Mouse (Mus musculus) G1E-ER4 (cell line): ENCODE data around the gene Zscan2. TPM values are rescaled to one million over a fixed set of nuclear protein-coding genes. Genes with fewer than 3 reads are reported as not detected.

Source experiments
- GATA1 ChIP-seq: IDR thresholded peaks from one replicate; pipeline ENCODE4 v1.8.0; 2012; ENCODE audit warnings: low read length, inconsistent platforms
- polyA plus RNA-seq: library from polyadenylated mRNA; stranded (reverse); fragments of >175 nt; gene quantifications from 2 replicates; pipeline ENCODE4 v1.2.3, GENCODE M21; 2012

Zscan2 gene
- 3.0 and 3.6 TPM in 2 replicates for polyA plus RNA-seq

GRCm38 (mm10) chr7:80860729-80861274 is at the start of gene Zscan2:
Zscan2 (plus strand) TSS chr7:80860920.
- no peak for TF ChIP-seq GATA1

DNA sequence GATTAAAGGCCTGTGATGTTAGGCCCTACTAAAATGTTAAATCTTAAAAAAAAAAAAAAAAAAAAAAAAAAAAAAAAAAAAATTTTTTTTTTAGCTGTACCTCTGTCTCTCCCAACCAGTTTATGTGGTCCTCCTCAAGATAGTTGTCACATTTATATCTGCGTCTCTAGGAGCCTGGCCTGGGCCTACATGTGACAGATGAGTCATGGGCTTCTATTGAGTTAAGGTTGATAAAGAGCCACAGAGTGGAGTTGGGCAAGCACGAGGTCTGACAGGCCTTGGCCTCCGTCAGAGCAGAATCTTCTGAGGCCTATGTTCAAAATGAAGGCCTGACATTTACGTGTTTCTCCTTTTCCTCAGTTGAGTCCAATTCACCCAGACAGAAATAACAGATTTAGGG is 47.3 kb upstream of the Zscan2 start:
- TF ChIP-seq GATA1 = no peak

DNA sequence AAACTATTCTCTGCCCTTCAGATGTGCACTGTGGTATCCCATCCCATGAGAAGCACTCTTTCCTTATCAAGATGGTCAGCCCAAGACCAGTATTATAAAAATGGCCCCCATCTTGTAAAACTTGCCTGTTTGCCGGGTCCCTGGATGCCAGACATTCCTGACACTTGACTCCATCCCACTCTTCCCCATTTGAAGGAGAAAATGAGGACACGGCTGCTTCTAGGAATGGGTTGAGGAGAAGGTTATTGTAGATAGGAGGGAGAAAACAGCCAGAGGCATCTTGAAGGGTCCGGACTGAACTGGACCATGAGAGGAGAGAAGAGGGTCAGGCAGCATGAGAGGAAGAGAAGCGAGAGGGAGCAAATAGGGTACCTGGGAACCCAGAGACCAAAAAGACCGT is 44.1 kb upstream of the Zscan2 start:
- TF ChIP-seq GATA1 = no peak

- TF ChIP-seq GATA1 = no peak
These were observed 39.9 kb upstream of the Zscan2 start for GRCm38 (mm10) chr7:80820838-80821237.

GRCm38 (mm10) chr7:80823267-80823666 is 37.5 kb upstream of the Zscan2 start:
- TF ChIP-seq GATA1 = no peak

DNA sequence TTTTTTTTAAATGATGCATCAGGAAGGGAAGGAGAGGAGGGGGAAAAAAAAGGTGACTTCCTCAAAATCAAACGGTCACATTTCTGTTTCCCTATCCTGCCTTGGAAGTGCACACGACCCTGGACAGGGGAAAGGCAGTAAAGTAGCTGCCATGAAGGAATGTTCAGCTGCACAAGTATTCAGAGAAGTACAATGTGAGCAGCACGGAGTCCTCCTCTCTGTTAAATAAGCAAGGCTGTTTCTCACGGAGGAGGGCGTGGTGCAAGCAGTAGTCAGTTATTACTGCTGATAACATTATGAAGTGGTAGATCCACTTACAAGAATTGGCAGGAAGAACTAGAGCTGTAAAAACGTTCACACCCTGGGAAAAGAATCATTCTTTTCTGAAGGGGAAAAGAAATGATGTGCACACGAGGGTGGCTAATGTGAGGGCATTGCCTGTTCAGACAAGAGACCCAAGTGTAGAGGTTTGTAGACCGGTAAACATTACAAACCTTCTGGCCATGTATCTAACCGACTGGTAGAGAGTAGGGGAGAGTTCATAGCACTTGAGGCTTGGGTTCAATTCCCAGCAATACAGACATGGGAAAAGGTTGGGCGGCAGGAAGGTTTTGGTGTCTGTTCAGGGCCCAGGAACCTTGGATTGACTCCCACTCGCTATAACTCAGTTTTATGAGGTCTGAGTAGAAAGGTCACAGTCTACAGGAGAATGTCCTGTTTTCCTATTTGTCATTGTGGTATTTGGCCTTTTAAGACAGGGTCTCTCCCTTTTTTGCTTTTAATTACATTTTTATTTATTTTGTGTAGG is 36.6 kb upstream of the Zscan2 start:
- TF ChIP-seq GATA1 = no peak

- TF ChIP-seq GATA1 = no peak
These were observed 34.8 kb upstream of the Zscan2 start, which contains the start of gene Iqgap1 for GRCm38 (mm10) chr7:80825843-80826403. Iqgap1 (minus strand) TSS chr7:80825974.

GRCm38 (mm10) chr7:80828146-80828860 is 32.4 kb upstream of the Zscan2 start:
- no peak for TF ChIP-seq GATA1

GRCm38 (mm10) chr7:80830193-80830803 is 30.4 kb upstream of the Zscan2 start:
- no peak for TF ChIP-seq GATA1

DNA sequence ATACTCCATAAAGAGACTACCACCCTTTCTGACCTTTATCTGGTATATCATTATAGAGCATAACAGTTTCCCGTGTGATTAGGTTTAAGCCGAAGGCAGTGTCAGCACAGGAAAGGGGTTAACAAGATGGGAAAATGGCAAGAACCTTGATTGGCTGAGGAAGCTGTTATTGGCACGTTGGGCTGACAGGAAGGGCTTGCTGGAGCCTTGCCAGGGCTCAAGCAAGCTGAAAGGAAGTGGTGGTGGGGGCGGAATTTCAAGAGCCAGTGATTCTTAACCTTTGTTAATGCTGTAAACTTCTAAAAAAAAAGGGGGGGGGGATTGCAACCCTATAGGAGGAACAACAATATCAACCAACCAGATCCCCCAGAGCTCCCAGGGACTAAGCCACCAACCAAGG is 28.5 kb upstream of the Zscan2 start:
- no peak for TF ChIP-seq GATA1

GRCm38 (mm10) chr7:80833651-80834532 is 26.8 kb upstream of the Zscan2 start:
- no peak for TF ChIP-seq GATA1

DNA sequence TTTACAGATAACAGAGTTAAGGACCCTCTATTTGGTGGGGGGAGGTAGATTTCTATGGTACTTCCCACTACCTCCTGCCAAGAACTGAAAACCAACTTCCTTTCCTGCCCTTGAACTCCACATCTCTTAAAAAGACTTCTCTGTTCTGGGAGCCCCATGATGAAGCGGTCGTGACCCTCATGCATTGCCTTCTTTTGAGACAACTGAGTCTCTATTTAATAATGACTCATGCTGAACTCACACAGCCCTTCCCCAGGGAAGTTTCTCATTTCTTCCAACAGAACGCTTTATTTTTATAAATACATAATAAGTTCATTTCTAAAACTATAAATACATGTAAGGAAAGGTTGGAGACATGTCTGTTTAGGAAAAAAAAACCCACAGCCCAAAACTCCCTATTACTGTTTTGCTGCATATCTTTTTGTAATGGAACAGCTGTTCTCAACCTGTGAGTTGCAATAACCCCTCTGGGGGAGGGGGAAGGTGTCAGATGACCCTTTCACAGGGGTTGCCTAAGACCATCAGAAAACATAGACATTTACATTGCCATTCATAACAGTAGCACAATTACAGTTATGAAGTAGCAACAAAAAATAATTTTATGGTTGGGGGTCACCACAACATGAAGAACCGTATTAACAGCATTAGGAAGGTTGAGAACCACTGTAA is 24.6 kb upstream of the Zscan2 start:
- TF ChIP-seq GATA1 = no peak

GRCm38 (mm10) chr7:80837736-80838135 is 23.0 kb upstream of the Zscan2 start:
- no peak for TF ChIP-seq GATA1

DNA sequence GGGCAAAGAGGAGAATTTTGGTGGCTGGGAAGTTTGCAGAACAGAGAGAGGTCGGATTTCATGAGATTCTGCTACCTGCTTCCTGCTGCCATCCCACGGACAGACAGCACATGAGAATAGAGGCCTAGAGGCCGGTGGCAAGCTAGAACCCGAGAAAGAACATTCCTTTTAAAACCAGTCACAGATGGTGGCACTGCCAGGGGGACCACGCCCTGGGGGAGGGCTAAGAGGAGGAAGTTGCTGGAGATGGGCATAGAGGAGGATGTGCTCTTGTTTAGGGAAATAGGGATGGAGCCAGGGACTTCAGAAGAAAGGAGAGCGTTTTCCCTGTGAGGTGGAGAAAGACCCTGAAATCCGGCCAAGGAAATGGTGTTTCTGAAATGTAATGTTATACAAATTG is 22.5 kb upstream of the Zscan2 start:
- TF ChIP-seq GATA1 = no peak
